Mouse (Mus musculus): ENCODE data around the gene Tgtp2. TPM values are rescaled to one million over a fixed set of nuclear protein-coding genes. Genes with fewer than 3 reads are reported as not detected.
"Not testable (repeated sequence)": the region's sequence is repeated elsewhere in the genome, so short reads cannot be mapped to it uniquely, and the experiment has no call there.

The Tgtp2 gene
- 0.44 and 3.5 TPM in 2 replicates for total RNA-seq (2021)
- long read RNA-seq, experiment 1, result 0 reads
- long read RNA-seq, experiment 2, result 0 reads

GRCm38 (mm10) chr11:49063713-49064469 lies at the start of gene Tgtp2:
Gene Tgtp2 (minus strand): TSS chr11:49064206.
- not testable (repeated sequence) for DNase-seq

- DNase-seq, result no peak
These were observed 48.7 kb upstream of the Tgtp2 start for GRCm38 (mm10) chr11:49112624-49113219.

- DNase-seq, result no peak
These were observed 47.0 kb upstream of the Tgtp2 start for GRCm38 (mm10) chr11:49111000-49111399.

GRCm38 (mm10) chr11:49108833-49109232 lies 44.8 kb upstream of the Tgtp2 start:
- peak; percentile 41 for DNase-seq

- no peak for DNase-seq
These were observed 43.9 kb upstream of the Tgtp2 start for GRCm38 (mm10) chr11:49107650-49108537.

- no peak for DNase-seq
These were observed 41.7 kb upstream of the Tgtp2 start for GRCm38 (mm10) chr11:49105752-49106151.

- peak; percentile 93 for DNase-seq
These were observed 39.2 kb upstream of the Tgtp2 start for GRCm38 (mm10) chr11:49103047-49103693.

- no peak for DNase-seq
These were observed 37.5 kb upstream of the Tgtp2 start for GRCm38 (mm10) chr11:49101500-49101899.

GRCm38 (mm10) chr11:49100409-49100808 lies 36.4 kb upstream of the Tgtp2 start:
- DNase-seq, result no peak

- no peak for DNase-seq
These were observed 31.4 kb upstream of the Tgtp2 start for GRCm38 (mm10) chr11:49095367-49095766.

GRCm38 (mm10) chr11:49093861-49094660 lies 30.1 kb upstream of the Tgtp2 start:
- no peak for DNase-seq

GRCm38 (mm10) chr11:49092786-49093185 lies 28.8 kb upstream of the Tgtp2 start:
- no peak for DNase-seq

GRCm38 (mm10) chr11:49092053-49092586 lies 28.1 kb upstream of the Tgtp2 start:
- DNase-seq, result no peak

- DNase-seq, result no peak
These were observed 27.2 kb upstream of the Tgtp2 start for GRCm38 (mm10) chr11:49091171-49091570.

- DNase-seq, result no peak
These were observed 26.5 kb upstream of the Tgtp2 start for GRCm38 (mm10) chr11:49090551-49090950.

GRCm38 (mm10) chr11:49089735-49090507 lies 25.9 kb upstream of the Tgtp2 start:
- no peak for DNase-seq

- DNase-seq, result no peak
These were observed 25.1 kb upstream of the Tgtp2 start for GRCm38 (mm10) chr11:49088990-49089652.

- DNase-seq, result peak; percentile 30
These were observed 24.0 kb upstream of the Tgtp2 start for GRCm38 (mm10) chr11:49087830-49088616.

GRCm38 (mm10) chr11:49086858-49087361 lies 22.9 kb upstream of the Tgtp2 start:
- DNase-seq, result no peak
